Comparison of ENCODE assay signal across 9 mouse cellular contexts in genomic region chr7:79555368-79556034, GRCm38 (mm10).
DNase-seq lines count a peak whose midpoint lies in the region; ATAC-seq lines count a peak whose summit lies in the region.
"Had no signal": no experiment of that assay in that cellular context is flagged by ENCODE, and none has a peak within 500 bp of the region (broad histone marks: within the 10 kb centered on the region; RNA-seq: fewer than 3 reads in every experiment).

No protein-coding gene starts in this region.

- no peak for ATAC-seq in neural tube, embryonic 13.5 days (ENCODE audit: low read depth)

- 0 out of 2 replicates have a peak overlapping the region, but pooled peaks have one; percentile 18 for H3K4me2 ChIP-seq in neural tube, embryonic 13.5 days
- H3K4me2 ChIP-seq: kidney, embryonic 15.5 days had no signal

- H3K9ac ChIP-seq in neural tube, embryonic 13.5 days: no peak overlapping the region
- H3K9ac ChIP-seq: kidney, embryonic 15.5 days had no signal

- no peak overlapping the region for H3K4me3 ChIP-seq in heart, embryonic 10.5 days
- H3K4me3 ChIP-seq in embryonic facial prominence, embryonic 10.5 days: no peak overlapping the region
- no peak overlapping the region for H3K4me3 ChIP-seq in neural tube, embryonic 13.5 days
- H3K4me3 ChIP-seq: kidney, embryonic 15.5 days had no signal

- H3K27ac ChIP-seq in heart, embryonic 10.5 days: no peak overlapping the region
- H3K27ac ChIP-seq in embryonic facial prominence, embryonic 10.5 days (replicated peaks): no peak overlapping the region
- H3K27ac ChIP-seq in neural tube, embryonic 13.5 days (replicated peaks): no peak overlapping the region
- H3K27ac ChIP-seq: kidney, embryonic 15.5 days had no signal

- 0 out of 2 replicates have a peak, but pooled peaks cover 3% of the 10 kb centered on the region for H3K4me1 ChIP-seq in heart, embryonic 10.5 days
- peaks cover 15% of the 10 kb centered on the region for H3K4me1 ChIP-seq in embryonic facial prominence, embryonic 10.5 days
- H3K4me1 ChIP-seq in neural tube, embryonic 13.5 days (replicated peaks): peaks cover 21% of the 10 kb centered on the region

- no peaks in the 10 kb centered on the region for H3K9me3 ChIP-seq in heart, embryonic 10.5 days
- no peaks in the 10 kb centered on the region for H3K9me3 ChIP-seq in embryonic facial prominence, embryonic 10.5 days
- no peaks in the 10 kb centered on the region for H3K9me3 ChIP-seq in neural tube, embryonic 13.5 days
- H3K9me3 ChIP-seq: kidney, embryonic 15.5 days had no signal

- WGBS in heart, embryonic 10.5 days: 1% methylated on average over 25 of the region's 25 CpGs
- 2% methylated on average over 25 of the region's 25 CpGs for WGBS in embryonic facial prominence, embryonic 10.5 days
- 4% methylated on average over 25 of the region's 25 CpGs for WGBS in neural tube, embryonic 13.5 days

- peaks cover 100% of the 10 kb centered on the region for H3K27me3 ChIP-seq in heart, embryonic 10.5 days (ENCODE audit: insufficient read depth, poor library complexity, severe bottlenecking)
- peaks cover 100% of the 10 kb centered on the region for H3K27me3 ChIP-seq in embryonic facial prominence, embryonic 10.5 days (replicated peaks; ENCODE audit: low read depth, poor library complexity, severe bottlenecking)
- peaks cover 83% of the 10 kb centered on the region for H3K27me3 ChIP-seq in neural tube, embryonic 13.5 days

- peak; percentile 85 for DNase-seq in heart, embryonic 10.5 days (ENCODE audit: low spot score)
- no peak for DNase-seq in heart, adult 18-20 months
- DNase-seq in ovary, postnatal 36 days (ENCODE audit: low spot score): peak; percentile 39
- DNase-seq in ovary, adult 18-20 months (ENCODE audit: low spot score): no peak
- DNase-seq in embryonic facial prominence, embryonic 10.5 days (ENCODE audit: low spot score): peak; percentile 73
- no peak for DNase-seq in natural killer cell, adult 2 months (ENCODE audit: low spot score in 2 of 2)
- no peak for DNase-seq in left cerebral cortex, adult 9 months (ENCODE audit: low spot score in 2 of 2)

- H3K36me3 ChIP-seq in heart, embryonic 10.5 days: no peaks in the 10 kb centered on the region
- no peaks in the 10 kb centered on the region for H3K36me3 ChIP-seq in embryonic facial prominence, embryonic 10.5 days (replicated peaks)
- H3K36me3 ChIP-seq in neural tube, embryonic 13.5 days: no peaks in the 10 kb centered on the region
- H3K36me3 ChIP-seq: kidney, embryonic 15.5 days had no signal

Comparison
In these comparisons a context has a peak if more than half of its experiments do, and no peak if none do; other contexts are left out.
1. DNase-seq: peak in heart, embryonic 10.5 days (single experiment), ovary, postnatal 36 days (single experiment) and embryonic facial prominence, embryonic 10.5 days (single experiment); none in heart, adult 18-20 months (0 of 2), ovary, adult 18-20 months (single experiment), natural killer cell, adult 2 months (0 of 2) and left cerebral cortex, adult 9 months (0 of 2).